Mouse (Mus musculus): Measurements from ENCODE around the gene Fbh1. TPM values are rescaled to one million over a fixed set of nuclear protein-coding genes. Genes with fewer than 3 reads are reported as not detected.

Fbh1 gene
- total and polyA plus RNA-seq, 3 experiments = 30.2 to 46.4 (median 35.2) TPM

DNA sequence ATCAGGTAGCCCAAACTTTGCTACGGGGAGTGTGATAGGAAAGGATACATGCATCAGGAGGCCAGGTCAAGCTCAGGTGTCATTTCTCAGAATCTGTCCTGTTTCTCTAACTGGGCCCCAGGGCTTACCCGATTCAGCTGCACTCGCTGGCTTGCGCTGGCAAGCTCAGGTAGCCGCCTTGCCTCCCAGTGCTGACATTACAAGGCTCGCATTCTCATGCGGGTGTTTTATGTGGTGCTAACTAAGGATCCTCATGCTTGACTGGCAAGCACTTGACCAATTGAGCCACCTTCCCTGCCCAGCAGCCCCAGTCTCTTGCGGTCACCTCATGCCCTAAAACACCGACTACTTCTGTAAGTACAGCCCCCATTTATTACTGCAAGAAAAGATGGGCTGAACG is 3.0 kb downstream of the Fbh1 start:
- Histone ChIP-seq H3K4me3 (replicated peaks in 1 of 3; ENCODE audit: low read depth in 2 of 3, low read length in 2 of 3, poor library complexity in 1 of 3) (no peak overlapping the region), H3K27me3 (replicated peaks) (no peaks in the 10 kb centered on the region), H3K9ac (ENCODE audit: insufficient read depth, low read depth) (no peak overlapping the region), H3K9me3 (replicated peaks; ENCODE audit: low read length) (no peaks in the 10 kb centered on the region), H3K4me2 (ENCODE audit: insufficient read depth, low read depth, poor library complexity, severe bottlenecking) (no peak overlapping the region), H3K79me2 (replicated peaks; ENCODE audit: control insufficient read depth, extremely low read depth, insufficient read depth, poor library complexity, severe bottlenecking) (peaks cover 25% of the 10 kb centered on the region), H3K27ac (ENCODE audit: insufficient read depth, low read depth) (no peak overlapping the region), H3K36me3 (replicated peaks in 1 of 2; ENCODE audit: control insufficient read depth in 1 of 2, insufficient read depth in 1 of 2, low read length in 1 of 2) (peaks cover 0 to 14% of the 10 kb centered on the region in 2 experiments), H3K4me1 (ENCODE audit: control insufficient read depth in 1 of 2, insufficient read depth in 2 of 2) (peaks cover under 1 to 30% of the 10 kb centered on the region in 2 experiments)
- DNase-seq (ENCODE audit: extremely low read depth) = no peak
- in situ Hi-C loops (cut with MboI; ENCODE audit: low pct_ligation_motif_present, low pct_unique_long_range_greater_than_20kb, low sequenced_read_pairs) = no loop called here
- dilution Hi-C loops (cut with MboI; ENCODE audit: extremely low pct_ligation_motif_present, extremely low pct_unique_long_range_greater_than_20kb, low sequenced_read_pairs) = no loop called here
- TF ChIP-seq MAX (IDR thresholded peaks at IDR 0.05; ENCODE audit: low read length) = no peak
- no peak for TF ChIP-seq TBP (conservative IDR thresholded peaks at IDR 0.05; ENCODE audit: low read depth, low read length)
- TF ChIP-seq IRF4 (IDR thresholded peaks at IDR 0.05; ENCODE audit: low read depth, low read length) = no peak
- no peak for TF ChIP-seq ETS1 (conservative IDR thresholded peaks at IDR 0.05; ENCODE audit: low read depth, low read length)
- no peak for TF ChIP-seq ZNF384 (IDR thresholded peaks at IDR 0.05; ENCODE audit: low read depth, low read length)
- no peak for TF ChIP-seq KAT2A (IDR thresholded peaks at IDR 0.05; ENCODE audit: insufficient replicate concordance, low read length)
- no peak for TF ChIP-seq MEF2A (IDR thresholded peaks at IDR 0.05; ENCODE audit: borderline replicate concordance, low read depth, low read length)
- no peak for TF ChIP-seq CHD1 (IDR thresholded peaks at IDR 0.05; ENCODE audit: low read depth, low read length)

DNA sequence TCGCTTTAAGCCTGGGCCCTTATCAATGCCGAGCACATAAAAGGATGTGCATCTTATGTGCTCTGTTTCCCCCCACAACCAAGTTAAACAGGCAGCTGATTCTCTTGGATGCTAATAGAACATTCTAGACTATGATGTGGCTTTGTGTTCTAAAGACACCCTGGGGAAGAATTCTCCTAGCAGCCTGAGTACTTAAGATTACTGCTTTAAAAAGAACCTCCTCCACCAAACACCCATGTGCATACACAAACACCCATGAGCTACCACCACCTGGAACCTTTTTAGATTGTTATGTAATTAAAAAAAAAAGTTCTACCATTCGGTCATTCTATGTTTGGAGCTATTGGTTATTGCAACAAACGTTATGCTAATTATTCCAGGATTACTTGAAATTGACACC is 5.0 kb downstream of the Fbh1 start:
- H3K4me3 ChIP-seq (replicated peaks in 1 of 3; ENCODE audit: low read depth in 2 of 3, low read length in 2 of 3, poor library complexity in 1 of 3) = no peak overlapping the region
- peaks cover 7 to 26% of the 10 kb centered on the region in 2 experiments for H3K36me3 ChIP-seq (replicated peaks in 1 of 2; ENCODE audit: control insufficient read depth in 1 of 2, insufficient read depth in 1 of 2, low read length in 1 of 2)
- in situ Hi-C loops (cut with MboI; ENCODE audit: low pct_ligation_motif_present, low pct_unique_long_range_greater_than_20kb, low sequenced_read_pairs) (no loop called here), dilution Hi-C loops (cut with MboI; ENCODE audit: extremely low pct_ligation_motif_present, extremely low pct_unique_long_range_greater_than_20kb, low sequenced_read_pairs) (no loop called here)
- H3K27me3 ChIP-seq (replicated peaks) = no peaks in the 10 kb centered on the region
- TF ChIP-seq KAT2A (IDR thresholded peaks at IDR 0.05; ENCODE audit: insufficient replicate concordance, low read length) (no peak), E2F4 (IDR thresholded peaks at IDR 0.05; ENCODE audit: insufficient replicate concordance, low read depth, low read length) (no peak), IRF4 (IDR thresholded peaks at IDR 0.05; ENCODE audit: low read depth, low read length) (no peak), MXI1 (IDR thresholded peaks at IDR 0.05; ENCODE audit: low read depth, low read length) (no peak)
- DNase-seq (ENCODE audit: extremely low read depth) = no peak
- H3K9me3 ChIP-seq (replicated peaks; ENCODE audit: low read length) = no peaks in the 10 kb centered on the region
- no peak overlapping the region for H3K27ac ChIP-seq (ENCODE audit: insufficient read depth, low read depth)
- peaks cover under 1 to 32% of the 10 kb centered on the region in 2 experiments for H3K4me1 ChIP-seq (ENCODE audit: control insufficient read depth in 1 of 2, insufficient read depth in 2 of 2)
- no peak overlapping the region for H3K4me2 ChIP-seq (ENCODE audit: insufficient read depth, low read depth, poor library complexity, severe bottlenecking)
- H3K9ac ChIP-seq (ENCODE audit: insufficient read depth, low read depth) = no peak overlapping the region
- H3K79me2 ChIP-seq (replicated peaks; ENCODE audit: control insufficient read depth, extremely low read depth, insufficient read depth, poor library complexity, severe bottlenecking) = peaks cover 15% of the 10 kb centered on the region; the same call in 1 of the 2 replicates

DNA sequence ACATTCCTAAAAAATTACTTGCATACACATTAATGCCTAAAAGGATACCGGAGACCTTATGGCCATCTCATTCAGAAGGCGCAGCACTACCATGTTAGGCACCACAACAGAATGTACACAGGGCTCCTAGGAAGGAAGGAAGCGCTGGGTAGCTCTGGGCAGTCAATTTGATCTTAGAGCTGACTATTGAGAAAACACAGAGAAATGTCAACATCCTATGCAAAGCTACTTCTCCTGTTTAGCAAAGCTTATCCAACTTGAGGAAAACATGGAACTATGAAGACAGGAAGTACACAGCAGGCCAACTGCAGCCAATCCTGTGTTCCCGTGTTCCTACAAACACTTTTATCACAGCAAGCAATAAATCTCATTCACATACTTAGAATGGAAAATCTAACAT is 5.7 kb downstream of the Fbh1 start:
- dilution Hi-C loops (cut with MboI; ENCODE audit: extremely low pct_ligation_motif_present, extremely low pct_unique_long_range_greater_than_20kb, low sequenced_read_pairs) (no loop called here), in situ Hi-C loops (cut with MboI; ENCODE audit: low pct_ligation_motif_present, low pct_unique_long_range_greater_than_20kb, low sequenced_read_pairs) (no loop called here)
- Histone ChIP-seq H3K27me3 (replicated peaks) (no peaks in the 10 kb centered on the region), H3K9ac (ENCODE audit: insufficient read depth, low read depth) (no peak overlapping the region), H3K4me1 (ENCODE audit: control insufficient read depth in 1 of 2, insufficient read depth in 2 of 2) (peaks cover 6 to 39% of the 10 kb centered on the region in 2 experiments), H3K79me2 (replicated peaks; ENCODE audit: control insufficient read depth, extremely low read depth, insufficient read depth, poor library complexity, severe bottlenecking) (peaks cover 14% of the 10 kb centered on the region; the same call in 1 of the 2 replicates), H3K9me3 (replicated peaks; ENCODE audit: low read length) (no peaks in the 10 kb centered on the region), H3K36me3 (replicated peaks in 1 of 2; ENCODE audit: control insufficient read depth in 1 of 2, insufficient read depth in 1 of 2, low read length in 1 of 2) (peaks cover 13 to 32% of the 10 kb centered on the region in 2 experiments), H3K27ac (ENCODE audit: insufficient read depth, low read depth) (no peak overlapping the region), H3K4me2 (ENCODE audit: insufficient read depth, low read depth, poor library complexity, severe bottlenecking) (no peak overlapping the region), H3K4me3 (replicated peaks in 1 of 3; ENCODE audit: low read depth in 2 of 3, low read length in 2 of 3, poor library complexity in 1 of 3) (no peak overlapping the region)
- TF ChIP-seq ZC3H11A (IDR thresholded peaks at IDR 0.05; ENCODE audit: low read depth, low read length) (no peak), TCF12 (IDR thresholded peaks at IDR 0.05; ENCODE audit: low read depth, low read length) (no peak), GABPA (IDR thresholded peaks at IDR 0.05; ENCODE audit: insufficient replicate concordance, low read depth, low read length) (no peak), MAZ (IDR thresholded peaks at IDR 0.05; ENCODE audit: low read depth, low read length) (no peak), USF1 (IDR thresholded peaks at IDR 0.05; ENCODE audit: low read depth, low read length) (no peak), RCOR1 (conservative IDR thresholded peaks at IDR 0.05; ENCODE audit: low read depth, low read length) (no peak)
- no peak for DNase-seq (ENCODE audit: extremely low read depth)

All from CH12.LX (cell line).